Mouse (Mus musculus): ENCODE results near the gene Gpd2.

Gpd2 gene

DNA sequence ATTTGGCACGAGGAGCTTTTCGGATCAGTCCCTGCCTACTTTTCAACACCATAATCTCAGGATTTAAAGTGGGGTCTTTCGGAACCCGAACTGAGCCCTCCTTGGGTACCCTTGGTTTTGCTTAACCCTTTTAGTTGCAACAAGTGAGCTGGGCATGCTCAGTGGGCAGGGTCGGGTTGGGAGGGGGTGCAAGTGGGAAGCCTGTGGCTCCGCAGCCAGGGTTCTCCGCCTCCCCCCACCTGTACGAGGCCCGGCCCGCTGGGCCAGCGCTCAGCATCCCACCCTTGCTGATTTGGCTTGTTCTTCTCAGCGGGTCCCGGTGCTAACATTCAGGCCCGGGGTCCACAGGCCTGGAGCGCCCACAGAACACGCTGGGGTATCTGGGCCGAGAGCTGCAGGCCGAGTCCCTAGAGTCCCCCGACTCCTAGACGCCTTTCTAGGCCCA is at the start of gene Gpd2:
Gene Gpd2, plus strand, starts transcription at position 161 of the 445 bp plus-strand sequence.
- no peak for DNase-seq

DNA sequence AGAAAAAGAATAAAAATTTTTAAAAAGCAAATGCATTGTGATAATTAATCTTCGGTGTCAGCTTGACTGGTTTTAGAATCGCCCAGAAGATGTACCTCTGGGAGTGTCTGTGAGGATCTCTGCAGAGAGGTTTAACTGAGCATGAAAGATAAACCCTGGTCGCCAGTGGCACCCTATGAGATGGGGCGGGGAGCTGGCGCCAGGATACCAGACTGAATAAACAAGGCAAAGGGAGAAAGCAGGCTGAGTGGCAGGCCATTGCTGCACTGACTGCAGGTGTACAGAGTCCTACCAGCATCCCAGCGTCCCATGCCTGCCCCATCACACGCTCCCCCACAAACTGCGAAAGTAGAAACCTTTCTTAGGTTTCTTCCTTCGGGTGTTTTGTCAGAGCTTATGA is 49.2 kb upstream of the Gpd2 start:
- DNase-seq, result no peak

DNA sequence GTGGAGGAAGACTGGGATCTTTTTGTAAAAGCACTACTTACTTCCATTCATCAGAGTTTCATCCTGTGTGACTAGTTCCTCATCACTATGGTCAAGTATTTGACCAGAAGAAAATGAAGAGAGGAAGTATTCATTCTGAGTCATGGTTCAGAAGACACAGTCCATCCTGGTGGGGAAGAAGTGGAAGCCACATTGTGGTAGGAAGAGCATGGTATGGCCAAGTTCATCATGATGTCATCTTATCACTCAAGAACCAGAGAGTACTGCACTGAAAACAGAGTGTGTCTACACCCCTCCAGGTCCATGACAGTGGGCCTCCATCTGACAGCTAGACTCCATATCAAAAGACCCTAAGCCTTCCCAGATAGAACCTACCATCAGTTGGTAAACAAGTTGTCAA is 46.6 kb upstream of the Gpd2 start:
- no peak for DNase-seq

DNA sequence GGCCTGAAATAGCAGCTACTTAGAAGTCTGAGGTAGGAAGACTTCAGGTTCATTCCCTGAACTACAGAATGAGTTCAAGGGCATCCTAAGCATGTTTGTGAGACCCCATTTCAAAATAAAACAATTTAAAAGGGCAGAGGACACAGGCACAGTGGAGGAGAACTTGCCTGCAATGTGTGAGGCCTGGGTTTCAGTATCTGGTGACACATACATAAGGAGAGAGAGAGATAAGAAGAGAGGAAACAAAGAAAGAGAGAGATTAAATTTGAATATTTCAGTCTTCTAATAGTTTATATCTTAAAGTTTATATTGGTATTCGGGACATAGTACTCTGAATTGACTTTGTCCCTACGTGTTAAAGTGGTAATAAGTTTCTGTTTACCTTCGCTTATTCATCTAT is 38.4 kb upstream of the Gpd2 start:
- DNase-seq, result no peak

DNA sequence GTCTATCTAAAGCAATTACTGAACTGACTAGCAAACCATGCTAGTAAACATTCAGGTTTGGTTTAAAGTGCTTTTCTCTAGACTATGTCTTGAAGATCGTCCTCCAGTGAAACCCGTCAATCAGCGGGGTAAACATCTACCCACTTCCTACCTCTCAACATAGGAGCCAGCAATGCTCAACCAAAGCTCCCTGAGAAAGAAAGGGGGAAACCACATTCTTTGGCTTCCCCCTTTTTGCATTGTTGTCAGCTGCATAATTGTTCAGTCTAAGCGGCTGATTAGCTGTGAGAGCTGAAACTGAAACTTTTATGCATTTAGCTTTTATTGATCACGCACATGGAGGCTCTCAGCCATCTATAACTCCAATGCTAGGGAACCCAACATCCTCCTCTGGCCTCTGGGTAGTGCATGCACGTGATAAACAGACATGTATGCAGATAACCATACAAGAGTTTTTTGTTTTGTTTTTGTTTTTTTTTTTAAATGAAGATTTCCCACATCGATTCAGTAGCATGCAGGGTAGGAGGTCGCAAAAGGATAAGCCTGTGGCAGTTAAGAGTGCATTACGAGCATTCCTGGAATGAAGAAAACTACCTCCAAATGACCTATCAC is 28.9 kb upstream of the Gpd2 start:
- DNase-seq, result no peak

DNA sequence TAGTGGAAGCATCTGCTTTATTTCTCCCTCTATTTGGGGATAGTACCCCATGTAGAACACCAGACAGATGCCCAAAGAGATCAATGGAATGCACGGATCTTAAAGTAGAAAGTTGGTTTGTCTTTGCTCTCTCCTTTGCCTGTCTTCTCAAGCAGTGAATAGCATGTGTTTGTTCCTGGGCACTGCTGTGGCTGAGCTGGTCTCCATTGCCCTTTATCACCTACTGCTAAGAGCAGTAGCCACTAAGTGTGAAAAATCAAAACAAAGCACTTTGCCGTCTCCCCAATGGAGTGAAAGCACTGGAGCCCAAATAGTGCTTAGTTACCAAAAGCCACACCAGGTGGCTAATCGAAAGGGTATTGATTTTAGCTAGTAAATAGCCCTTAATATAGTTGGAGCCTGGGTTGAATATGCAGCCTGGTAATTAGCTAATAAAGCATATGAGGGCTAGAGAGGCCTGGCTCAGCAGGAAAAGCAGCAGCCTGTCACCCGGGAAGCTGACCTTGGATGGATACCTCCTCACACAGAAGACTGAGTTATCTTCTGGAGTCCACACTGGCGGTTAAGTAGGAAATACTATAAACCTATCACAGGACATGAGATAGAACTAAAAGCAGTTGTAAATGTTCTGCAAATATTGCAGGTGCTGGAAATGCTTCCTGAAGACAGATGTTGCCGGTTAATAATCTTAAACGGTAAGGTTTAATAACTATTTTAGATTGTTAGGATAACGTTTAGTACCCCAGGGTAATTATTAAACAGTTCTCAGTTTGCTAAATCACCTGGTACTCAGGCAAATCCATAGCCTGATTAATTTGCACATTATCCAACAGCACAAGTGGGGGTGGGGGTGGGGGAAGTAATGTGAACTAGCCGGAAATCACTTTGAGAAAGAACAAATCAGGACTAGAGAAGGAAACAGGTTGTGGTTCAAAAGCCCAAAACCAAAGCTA is 26.1 kb upstream of the Gpd2 start:
- DNase-seq, result no peak

DNA sequence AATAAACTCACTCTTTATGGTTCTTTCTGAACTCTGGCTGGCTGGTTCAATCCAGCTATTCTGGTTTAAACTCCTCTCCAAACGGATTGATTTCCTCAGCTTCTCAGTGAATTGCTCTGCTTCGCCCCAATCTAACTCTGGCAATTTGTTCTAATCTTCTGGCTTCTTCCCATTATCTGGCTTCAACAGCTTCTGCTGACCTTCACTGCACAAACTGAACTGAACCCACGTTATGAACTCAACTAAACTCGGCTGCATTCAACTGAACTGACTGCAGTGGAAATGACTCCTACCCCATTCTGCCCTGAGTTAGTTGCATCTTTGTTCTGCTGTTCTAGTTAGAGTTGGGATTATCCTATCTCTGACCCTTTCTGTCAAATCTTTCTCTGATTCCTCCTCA is 24.1 kb upstream of the Gpd2 start:
- DNase-seq, result no peak

DNA sequence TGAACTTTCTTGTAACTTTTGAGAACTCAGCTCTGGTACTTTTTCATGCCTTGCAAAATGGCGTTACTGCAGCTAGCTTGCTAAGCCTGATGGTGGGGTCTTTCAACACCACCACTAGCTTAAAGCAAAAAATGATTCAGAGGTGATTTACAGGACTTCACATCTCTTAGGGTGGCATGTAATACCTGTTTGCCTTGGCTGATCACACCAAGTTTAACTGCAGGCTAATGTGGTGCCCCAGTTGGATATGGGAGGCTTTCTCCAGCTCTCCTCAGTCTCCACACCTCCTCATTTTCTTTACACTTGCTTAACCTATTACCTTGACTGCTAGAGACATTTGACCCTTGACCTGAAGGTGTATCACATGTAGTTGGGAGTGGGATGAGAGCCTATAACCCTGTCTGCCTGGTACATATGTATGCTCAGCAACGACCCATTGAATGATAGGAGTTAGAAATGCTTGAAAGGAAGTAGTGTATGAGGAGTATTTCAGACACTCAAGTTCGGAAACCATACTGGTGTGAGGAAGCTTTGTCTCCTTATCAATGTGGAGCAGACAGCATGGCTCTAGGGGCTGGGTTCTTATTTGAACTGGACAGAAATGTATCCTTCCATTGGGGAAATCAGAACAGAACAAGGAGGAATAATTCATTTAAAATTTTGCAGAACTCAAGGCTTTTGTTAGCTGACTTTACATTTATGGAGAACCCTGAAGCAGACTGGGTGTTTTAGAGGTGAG is 14.0 kb upstream of the Gpd2 start:
- no peak for DNase-seq

DNA sequence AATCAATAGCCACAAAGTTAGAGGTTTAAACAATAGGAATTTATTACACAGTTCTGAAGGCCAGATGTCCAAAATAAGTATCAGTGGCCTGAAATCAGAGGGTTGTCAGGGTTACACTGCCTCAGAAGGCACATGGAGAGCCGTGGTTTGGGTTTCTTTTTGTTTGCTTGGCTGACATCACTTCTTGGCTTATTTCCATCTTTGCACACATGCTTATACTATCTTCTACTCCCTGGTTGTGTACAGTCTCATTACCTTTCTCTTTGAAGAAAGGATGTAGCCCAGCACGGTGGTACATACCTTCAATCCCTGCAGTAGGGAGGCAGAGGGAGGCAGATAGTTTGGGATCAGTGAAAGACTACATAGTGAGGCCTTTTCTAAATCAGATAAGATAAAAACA is 12.2 kb upstream of the Gpd2 start:
- DNase-seq, result no peak

DNA sequence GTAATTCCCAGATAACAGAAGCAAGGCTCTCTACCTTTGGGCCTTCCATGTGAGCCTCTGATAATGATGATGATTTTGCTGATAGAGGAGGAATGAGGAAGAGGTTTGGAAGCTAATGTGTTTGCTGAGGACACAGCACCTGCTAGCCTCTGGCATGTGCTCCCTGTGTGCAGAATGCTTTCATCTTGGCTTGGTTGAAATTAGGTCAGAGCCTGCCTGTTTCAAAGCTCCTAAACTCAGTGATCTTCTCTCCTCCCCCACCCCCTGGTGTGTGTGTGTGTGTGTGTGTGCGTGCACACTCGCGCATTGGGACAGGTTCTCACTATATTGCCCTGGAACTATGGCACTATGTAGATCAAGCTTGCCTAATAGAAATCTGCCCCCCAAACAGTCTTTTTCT is 10.0 kb upstream of the Gpd2 start:
- DNase-seq, result no peak

DNA sequence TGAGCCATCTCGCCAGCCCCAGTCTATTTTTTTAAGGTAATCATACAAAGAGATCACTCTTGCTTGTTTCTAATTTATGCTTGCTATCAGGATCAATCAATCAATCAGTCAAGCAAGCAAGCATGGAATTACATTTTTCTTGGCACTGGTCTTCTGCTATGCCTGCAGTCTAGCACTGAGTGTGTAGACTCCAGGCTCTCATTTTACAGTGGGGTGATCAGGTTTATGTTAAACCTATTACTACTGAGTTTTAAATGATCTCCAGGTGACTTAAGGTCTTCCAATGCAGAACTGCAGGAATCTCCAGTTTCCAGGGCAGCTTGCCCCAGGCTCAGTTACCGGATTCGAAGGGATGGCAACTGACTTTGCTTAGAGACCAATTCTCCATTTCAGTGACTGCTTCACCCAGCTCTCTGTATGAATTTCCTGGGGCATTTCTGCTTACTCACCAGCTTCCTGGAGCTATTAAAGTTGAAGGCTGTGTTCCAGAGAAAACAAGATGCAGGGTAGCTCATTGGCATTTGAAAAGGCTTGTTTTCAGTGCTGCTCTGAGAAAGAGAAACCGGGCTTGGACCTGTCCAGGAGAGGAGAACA is 7.7 kb upstream of the Gpd2 start:
- DNase-seq, result no peak

DNA sequence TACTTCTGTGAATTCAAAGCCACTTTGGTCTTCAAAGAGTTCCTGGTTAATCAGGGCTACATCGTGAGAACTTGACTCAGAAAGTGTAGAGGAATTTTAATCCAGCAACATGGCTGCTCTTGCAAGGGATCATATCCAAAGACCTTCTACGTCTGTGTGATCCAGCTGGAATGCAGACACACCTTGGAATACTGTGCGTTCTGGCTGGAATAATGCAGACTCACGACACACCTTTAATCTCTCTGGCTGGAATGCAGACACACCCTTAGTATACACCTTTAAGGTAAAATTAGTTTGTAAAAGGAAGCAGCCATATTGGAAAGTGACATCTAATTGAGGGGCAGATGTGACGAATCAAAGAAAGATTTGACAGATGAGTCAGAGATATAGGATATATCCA is 6.0 kb upstream of the Gpd2 start:
- no peak for DNase-seq

DNA sequence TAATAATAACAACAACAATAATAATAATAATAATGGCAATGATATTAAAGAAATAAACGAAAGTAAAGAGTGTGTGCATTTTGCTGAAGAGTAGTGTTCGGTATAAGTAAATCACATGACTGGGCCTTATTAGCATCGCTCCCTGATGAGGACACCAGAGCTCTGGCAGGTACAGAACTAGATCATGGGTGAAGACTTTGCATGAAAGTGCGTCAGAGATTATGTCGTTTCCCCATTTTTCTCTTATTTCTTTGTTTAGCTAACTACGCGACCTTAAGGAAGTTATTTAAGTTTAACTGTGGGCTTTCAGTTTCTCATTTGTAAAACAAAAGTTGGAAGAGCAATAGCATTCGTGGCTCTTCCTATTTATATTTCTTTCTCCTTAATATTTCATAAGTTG is 5.1 kb upstream of the Gpd2 start:
- no peak for DNase-seq

DNA sequence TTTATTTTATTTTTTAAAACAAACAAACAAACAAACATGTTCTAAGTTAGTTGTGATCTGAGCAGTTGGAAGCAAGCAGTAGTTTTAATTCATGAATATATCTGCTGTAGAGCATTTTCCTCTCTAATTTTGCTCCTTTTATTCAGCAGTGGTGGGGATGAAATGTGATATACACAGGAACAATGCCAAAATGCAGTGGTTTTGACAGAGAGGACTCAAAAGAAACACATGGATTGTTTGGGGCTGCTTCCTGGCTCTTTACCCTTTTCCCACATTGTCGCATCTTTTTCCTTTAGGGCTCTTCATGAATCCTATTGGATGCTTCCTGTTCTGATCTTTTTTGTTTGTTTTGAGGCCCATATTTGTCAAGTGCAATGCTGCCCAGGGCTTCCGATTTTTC is 1.2 kb upstream of the Gpd2 start:
- no peak for DNase-seq

DNA sequence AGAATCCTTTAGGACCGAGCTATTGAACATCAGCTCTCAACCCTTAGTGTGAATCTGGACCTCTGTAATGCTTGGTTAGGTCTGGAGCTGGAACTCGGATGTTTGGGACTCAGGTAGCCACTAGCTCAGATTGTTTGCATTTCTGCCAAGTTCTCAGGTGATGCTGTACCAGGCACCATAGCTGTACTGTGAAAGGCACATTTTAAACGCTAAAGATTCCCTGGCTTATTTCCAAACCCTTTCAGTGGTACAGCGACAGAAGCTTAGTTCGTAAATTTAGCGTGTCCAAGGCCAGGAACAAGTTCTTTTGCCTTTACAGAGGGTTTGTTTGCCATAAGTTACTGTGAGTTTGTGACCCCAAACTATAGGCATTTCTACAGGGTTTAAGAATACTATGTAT is 409 bp upstream of the Gpd2 start:
- DNase-seq, result no peak

DNA sequence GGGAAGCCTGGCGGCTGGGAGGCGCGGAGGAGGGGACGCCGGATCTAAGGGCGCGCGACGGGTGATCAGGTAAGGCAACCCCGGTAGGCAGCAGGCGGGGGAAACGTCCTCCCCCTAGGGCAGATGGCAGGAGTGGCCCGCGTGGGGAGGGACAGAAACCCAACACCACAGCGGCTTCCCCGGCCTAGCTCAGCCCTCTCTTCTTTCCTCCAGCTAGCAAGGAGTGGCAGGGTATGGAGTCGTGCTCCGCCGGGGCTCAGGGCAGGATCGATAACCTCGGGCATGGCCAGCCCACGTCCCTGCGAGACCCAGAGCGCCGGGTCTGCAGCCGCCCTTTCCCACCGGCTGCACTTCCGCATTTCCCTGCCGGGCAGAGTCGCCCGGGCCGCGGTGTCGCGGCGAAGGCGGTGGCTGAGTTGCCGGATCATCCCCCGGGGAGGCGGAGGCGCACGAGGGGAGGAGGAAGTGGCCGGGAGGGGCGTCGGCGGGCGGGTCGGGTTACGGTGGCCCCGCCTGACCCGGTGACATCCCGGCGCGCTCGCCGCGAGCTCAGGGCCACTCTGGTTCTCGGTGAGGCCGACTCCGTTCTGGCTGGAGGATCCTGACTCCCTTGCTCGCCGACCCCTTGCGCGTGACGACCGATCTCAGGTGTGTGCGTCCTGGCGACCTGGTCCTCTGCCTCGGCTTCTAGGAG is 632 bp downstream of the Gpd2 start:
- DNase-seq, result peak; percentile 86 to 87

DNA sequence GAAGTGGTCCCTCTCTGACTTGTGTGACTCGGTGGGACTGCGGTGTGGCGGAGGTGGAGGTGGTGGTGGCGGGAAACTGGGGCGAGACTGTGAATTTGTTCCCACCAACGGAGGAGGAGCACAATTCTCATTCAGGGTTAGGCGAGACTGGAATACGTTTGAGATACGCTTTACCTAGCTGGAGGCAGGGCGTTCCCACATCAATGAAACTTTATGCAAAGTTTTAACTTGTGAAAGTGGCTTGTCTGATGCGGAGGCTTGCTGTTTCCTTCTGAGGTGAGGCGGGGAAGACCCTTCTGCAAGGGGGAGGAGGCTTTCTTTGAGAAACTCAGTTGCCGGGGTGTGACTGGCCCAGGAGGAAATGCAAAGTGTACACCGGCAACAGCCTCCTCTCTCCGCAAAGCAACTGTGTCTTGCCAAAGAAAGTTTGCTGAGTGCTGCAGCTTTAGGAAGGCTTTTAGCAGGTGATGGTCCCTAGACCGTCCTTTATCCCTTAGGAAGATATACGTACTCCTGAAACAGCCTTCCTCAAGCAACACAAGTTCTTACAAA is 1.3 kb downstream of the Gpd2 start:
- no peak for DNase-seq

DNA sequence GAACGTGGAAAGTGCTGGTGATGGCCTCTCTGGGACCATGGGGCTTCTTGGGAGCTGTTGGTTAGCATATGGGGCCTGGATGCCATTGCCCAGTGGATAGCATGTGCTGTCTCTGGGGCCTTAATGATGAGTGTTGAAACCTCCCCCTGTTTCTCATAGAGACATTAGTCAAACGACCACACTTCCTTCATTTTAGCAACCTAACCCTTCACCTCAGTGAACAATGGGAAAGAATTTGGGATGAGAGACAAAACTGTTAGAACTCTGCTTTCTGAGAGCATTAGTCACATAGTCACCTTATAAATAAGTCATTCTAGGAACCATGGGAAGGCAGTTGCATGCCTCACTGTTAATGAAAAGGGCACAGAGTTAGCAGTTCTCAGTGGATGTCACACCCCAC is 1.9 kb downstream of the Gpd2 start:
- DNase-seq, result no peak

DNA sequence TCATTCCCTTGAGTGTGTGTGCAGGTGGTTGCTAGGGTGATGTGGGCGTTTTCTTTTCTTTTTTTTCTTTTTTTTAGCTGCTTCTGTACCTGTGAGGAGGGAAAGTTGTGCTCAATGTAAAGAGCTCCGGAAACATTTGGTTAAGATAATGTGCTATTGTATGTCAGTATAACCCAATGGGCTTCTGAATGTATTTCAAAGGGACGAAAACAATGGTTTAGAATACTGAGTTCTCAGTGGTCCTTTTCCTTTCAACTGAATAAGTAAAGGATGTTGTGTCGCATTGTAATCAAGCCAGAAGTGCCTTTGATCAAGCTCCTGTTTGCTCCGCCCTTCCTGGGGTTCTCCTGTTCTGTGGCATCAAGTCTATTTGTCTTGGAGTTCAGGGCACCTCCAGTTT is 6.6 kb downstream of the Gpd2 start:
- DNase-seq, result no peak

DNA sequence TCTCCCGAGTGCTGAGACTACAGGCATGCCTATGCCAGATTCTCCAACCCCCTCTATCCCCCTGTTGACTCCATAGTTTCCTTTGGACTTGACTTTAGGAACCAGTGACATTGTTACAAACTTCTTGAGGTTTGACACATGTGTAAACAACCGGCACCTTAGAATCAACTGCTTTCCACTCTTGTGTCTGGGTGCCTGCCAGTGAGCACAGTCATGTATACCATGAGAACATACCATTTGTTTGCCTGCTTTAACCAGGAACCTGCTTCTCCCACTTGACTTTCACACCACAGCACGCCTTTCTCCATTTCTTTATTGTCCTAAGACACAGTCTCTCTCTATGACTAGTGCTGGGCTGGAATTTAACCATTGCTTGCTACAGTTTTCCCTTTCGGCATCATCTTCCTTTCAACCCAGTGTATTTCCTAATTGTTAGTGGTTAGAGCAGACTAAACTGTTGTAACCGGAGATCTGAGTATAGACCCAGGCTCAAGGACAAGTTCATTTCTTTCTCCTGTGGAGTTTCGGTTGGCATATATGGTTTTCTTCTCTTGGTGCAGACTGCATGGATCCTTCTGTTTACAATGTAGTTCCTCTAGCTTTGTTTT is 8.4 kb downstream of the Gpd2 start:
- DNase-seq, result no peak

DNA sequence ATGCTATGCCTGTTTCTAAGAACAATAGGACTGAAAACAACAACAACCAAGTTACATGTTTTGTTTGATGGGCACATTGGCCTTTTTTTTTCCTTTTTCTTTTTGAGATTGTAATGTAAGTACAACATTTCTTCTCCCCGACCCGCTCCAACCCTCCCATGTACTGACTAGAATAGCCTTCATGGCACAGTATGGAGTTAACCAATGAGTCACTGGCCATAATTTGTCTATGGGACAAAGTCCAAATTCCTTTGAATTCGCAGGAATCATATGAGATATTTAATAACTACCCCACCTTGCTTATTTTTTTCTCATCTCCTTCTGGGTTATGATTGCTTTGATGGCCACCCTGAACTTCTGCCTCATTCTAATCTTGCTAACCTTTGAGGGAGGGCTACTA is 12.7 kb downstream of the Gpd2 start:
- DNase-seq, result no peak

All from kidney, adult 8-10 months (tissue).